Mouse (Mus musculus) spleen, adult 2 months (tissue): Measurements from ENCODE around the gene Crb2. TPM values are rescaled to one million over a fixed set of nuclear protein-coding genes. Genes with fewer than 3 reads are reported as not detected.

Source experiments
- DNase-seq, 2 experiments: peaks; one replicate each; pipeline versions ENCODE4 v3.0.0 to v3.0.0-alpha.2; 2012 to 2021; ENCODE audit warnings: low spot score in 2 of 2, low read depth in 1 of 2
- H3K27ac ChIP-seq: fragments of 200-500 bp; 2 replicates; pipeline ENCODE4 v1.5.1; 2012; ENCODE audit warnings: low read length, inconsistent platforms; ENCODE audit not compliant: insufficient read depth
- H3K27me3 ChIP-seq: fragments of 200-500 bp; 2 replicates; pipeline ENCODE4 v1.6.1; 2012; ENCODE audit warnings: mild to moderate bottlenecking, moderate library complexity, low read length, inconsistent platforms; ENCODE audit not compliant: control insufficient read depth, insufficient read depth
- H3K36me3 ChIP-seq: fragments of 200-500 bp; 2 replicates; pipeline ENCODE4 v1.6.1; 2012; ENCODE audit warnings: mild to moderate bottlenecking, low read length, inconsistent platforms; ENCODE audit not compliant: control insufficient read depth, insufficient read depth
- H3K4me1 ChIP-seq: fragments of 200-500 bp; 2 replicates; pipeline ENCODE4 v1.6.1; 2011; ENCODE audit warnings: inconsistent platforms; ENCODE audit not compliant: control insufficient read depth, insufficient read depth, insufficient read length
- H3K4me3 ChIP-seq: fragments of 200-500 bp; 2 replicates; pipeline ENCODE4 v1.5.1; 2011; ENCODE audit warnings: mild to moderate bottlenecking, inconsistent platforms; ENCODE audit not compliant: insufficient read depth, insufficient read length; ENCODE audit errors: extremely low read depth
- CTCF ChIP-seq: fragments of 200-500 bp; IDR thresholded peaks from 2 replicates; pipeline ENCODE4 v1.5.1; 2011; ENCODE audit warnings: mild to moderate bottlenecking, inconsistent platforms; ENCODE audit not compliant: insufficient read depth, insufficient read length, insufficient replicate concordance; ENCODE audit errors: extremely low read depth
- POLR2A ChIP-seq: fragments of 200-500 bp; IDR thresholded peaks from 2 replicates; pipeline ENCODE4 v1.6.1; 2011; ENCODE audit warnings: low read depth, low read length, inconsistent platforms
- WGBS: fragments of 180-500 bp; shearing (Covaris S2); methylation state at CpG from one replicate; pipeline ENCODE4 v1.1.7; 2018; 5-methylcytosine and 5-hydroxymethylcytosine counted together
- polyA plus RNA-seq: library from polyadenylated mRNA; depleted of rRNA; stranded (reverse); fragments of >200 nt; gene quantifications from 2 replicates; pipeline ENCODE4 v1.2.3, GENCODE M21; 2012

Crb2 gene
- polyA plus RNA-seq, 1 experiment: 0.15 TPM

DNA sequence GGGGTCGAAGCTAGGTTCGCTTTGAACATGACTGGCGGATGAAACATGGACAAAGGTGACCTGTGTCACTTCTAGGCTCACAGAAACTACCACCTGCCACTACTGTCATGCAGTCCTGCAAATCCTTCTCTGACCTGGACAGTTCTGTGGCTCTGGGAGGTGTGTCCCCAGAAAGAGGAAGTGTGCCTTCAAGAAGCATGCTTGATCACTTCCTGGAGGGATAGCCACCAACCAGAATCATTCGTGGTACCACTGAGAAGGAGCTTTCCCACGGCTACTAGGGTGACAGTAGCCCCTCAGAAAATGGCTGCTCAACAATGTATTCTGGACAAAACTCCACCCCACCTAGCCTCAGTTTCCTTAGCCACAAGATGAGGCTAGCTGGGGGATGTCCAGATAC lies 19.0 kb upstream of the Crb2 start:
- DNase-seq: peak in 1 of 2 experiments; percentile 54
- peaks cover 27% of the 10 kb centered on the region for H3K4me1 ChIP-seq
- H3K4me3 ChIP-seq: no peak overlapping the region
- H3K27me3 ChIP-seq: no peaks in the 10 kb centered on the region
- peak overlapping the region; percentile 64 for H3K27ac ChIP-seq
- no peaks in the 10 kb centered on the region for H3K36me3 ChIP-seq
- 34% methylated on average over 5 of the region's 5 CpGs for WGBS
- no peak for TF ChIP-seq CTCF
- TF ChIP-seq POLR2A: no peak

DNA sequence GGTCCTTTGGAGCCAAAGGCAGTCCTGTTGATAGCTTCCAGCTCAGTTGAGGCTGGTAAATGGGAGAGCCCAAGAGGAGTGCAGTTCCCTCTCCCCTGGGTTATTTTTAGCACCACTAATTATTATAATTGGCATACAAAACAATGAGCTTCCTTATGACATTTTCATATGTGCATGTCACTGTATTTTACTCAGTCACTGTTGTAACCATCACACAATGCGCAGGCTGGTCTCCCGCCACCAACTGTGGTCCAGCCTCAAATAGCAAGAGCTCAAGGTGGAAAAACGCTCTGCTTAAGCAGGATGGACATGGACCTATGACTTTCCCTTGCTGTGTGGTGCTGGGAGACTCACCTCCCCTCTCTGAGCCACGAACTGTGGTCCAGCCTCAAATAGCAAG lies 18.3 kb upstream of the Crb2 start:
- H3K27me3 ChIP-seq: no peaks in the 10 kb centered on the region
- peak overlapping the region; percentile 64; the same call in 1 of the 2 replicates for H3K27ac ChIP-seq
- no peak overlapping the region for H3K4me3 ChIP-seq
- 85% methylated on average over 4 of the region's 4 CpGs for whole genome bisulfite sequencing
- peaks cover 22% of the 10 kb centered on the region for H3K4me1 ChIP-seq
- no peak for DNase-seq
- TF ChIP-seq POLR2A (no peak), CTCF (no peak)
- no peaks in the 10 kb centered on the region for H3K36me3 ChIP-seq

DNA sequence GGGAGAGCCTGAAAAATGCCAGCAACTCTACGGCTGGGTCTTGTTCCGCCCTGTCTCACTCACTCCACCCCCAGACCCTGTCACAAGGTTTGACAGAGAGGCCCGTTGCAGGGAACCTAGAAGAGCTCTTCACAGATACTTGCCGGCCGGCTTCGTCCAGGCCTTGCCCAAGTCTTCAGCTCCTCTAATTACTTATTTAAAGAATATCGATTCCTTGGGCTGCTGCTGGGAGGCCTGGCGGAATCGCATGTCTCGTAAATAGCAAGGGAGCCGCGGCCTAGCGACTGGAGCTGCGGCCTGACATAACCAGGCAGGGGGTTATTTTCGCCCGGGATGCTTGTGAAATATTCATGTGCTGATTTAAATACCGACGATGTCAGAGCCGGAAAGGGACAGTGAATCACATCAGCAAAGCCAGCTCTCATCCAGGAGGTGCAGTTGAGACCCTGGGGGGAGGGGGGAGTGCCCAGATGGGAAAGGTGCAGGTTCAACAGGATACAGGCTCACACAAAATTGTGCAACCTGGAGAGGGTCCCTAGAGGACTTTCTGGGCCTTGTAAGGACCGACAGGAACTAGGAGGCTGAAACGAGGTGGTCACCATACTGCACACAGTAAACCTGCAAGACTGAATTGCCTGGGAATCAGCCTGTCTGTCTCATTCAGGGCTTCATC lies 17.6 kb upstream of the Crb2 start:
- WGBS: 71% methylated on average over 21 of the region's 21 CpGs

DNA sequence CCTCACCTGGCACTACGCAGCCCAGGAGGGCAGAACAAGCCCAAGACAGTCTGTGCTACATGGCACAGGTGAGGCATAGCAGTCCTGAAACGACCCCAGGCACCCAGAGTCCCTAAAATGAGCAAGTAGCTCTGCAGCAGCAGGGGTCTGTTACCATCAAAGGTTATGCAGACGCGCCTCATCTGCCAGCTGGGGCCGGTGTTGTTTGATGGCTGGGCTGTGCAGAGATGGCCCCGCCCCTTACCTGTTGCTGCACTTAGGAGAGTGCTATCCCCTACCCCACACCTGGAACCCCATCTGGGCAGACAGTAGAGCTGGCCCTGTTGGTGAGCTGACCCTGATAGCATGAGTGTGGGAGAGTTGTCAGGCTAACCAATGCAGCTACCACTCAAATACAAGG lies 15.4 kb upstream of the Crb2 start:
- no peak overlapping the region for H3K4me3 ChIP-seq
- no peak for DNase-seq
- 69% methylated on average over 6 of the region's 6 CpGs for WGBS
- H3K27ac ChIP-seq: no peak overlapping the region
- H3K4me1 ChIP-seq: peaks cover 36% of the 10 kb centered on the region
- no peaks in the 10 kb centered on the region for H3K36me3 ChIP-seq
- H3K27me3 ChIP-seq: no peaks in the 10 kb centered on the region
- TF ChIP-seq CTCF (no peak), POLR2A (no peak)

More for the DNA sequence above, 17.6 kb upstream of the Crb2 start:
- Histone ChIP-seq H3K4me1 (peaks cover 18% of the 10 kb centered on the region), H3K4me3 (no peak overlapping the region), H3K36me3 (no peaks in the 10 kb centered on the region), H3K27me3 (no peaks in the 10 kb centered on the region), H3K27ac (no peak overlapping the region)
- DNase-seq: peak in 1 of 2 experiments; percentile 37
- TF ChIP-seq CTCF (no peak), POLR2A (no peak)

DNA sequence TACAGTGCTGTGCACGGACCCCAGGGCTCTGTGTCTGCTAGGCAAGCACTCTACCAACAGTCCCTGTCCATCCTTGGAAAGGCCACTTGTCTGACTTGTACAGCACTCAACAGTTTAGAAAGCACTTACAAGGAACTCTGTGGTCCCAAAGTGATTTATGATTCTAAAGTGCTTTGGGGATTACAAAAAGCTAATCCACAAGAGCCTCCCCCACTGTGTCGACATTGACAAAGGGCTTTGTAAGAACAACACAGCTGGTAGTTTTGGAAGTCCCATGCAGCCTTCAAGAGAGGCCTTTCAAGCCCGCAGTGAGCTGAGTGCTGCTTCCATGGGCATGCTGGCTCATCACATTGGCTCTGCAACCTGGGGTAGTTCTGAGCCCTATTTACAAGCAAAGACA lies 12.4 kb upstream of the Crb2 start:
- Histone ChIP-seq H3K27ac (peak overlapping the region; percentile 84; the same call in 1 of the 2 replicates), H3K36me3 (no peaks in the 10 kb centered on the region), H3K27me3 (no peaks in the 10 kb centered on the region), H3K4me3 (no peak overlapping the region), H3K4me1 (peaks cover 44% of the 10 kb centered on the region; the same call in 1 of the 2 replicates)
- 57% methylated on average over 3 of the region's 3 CpGs for WGBS
- no peak for DNase-seq
- TF ChIP-seq POLR2A (no peak), CTCF (no peak)

DNA sequence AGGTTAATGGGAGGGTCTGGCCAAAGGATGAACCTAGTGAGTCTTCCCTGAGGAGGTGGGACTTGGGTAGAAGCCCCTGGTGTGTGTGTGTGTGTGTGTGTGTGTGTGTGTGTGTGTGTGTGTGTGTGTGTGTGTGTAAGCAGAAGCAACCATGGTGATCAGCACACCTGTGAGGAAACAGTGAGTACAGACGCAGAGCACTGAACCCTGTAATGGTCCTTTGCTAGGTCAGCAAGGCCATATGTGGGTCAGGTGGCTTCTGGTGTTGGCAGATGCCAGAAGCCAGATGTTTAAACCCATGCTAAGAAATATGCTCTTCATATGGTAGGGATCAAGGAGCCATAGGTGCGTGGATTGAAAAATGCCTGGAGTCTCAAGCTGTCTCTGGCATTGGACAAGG lies 11.5 kb upstream of the Crb2 start:
- peaks cover 50% of the 10 kb centered on the region; the same call in 1 of the 2 replicates for H3K4me1 ChIP-seq
- H3K4me3 ChIP-seq: no peak overlapping the region
- 59% methylated on average over 2 of the region's 2 CpGs for WGBS
- H3K36me3 ChIP-seq: no peaks in the 10 kb centered on the region
- no peak for DNase-seq
- TF ChIP-seq CTCF (no peak), POLR2A (no peak)
- H3K27ac ChIP-seq: peak overlapping the region; percentile 84
- no peaks in the 10 kb centered on the region for H3K27me3 ChIP-seq

DNA sequence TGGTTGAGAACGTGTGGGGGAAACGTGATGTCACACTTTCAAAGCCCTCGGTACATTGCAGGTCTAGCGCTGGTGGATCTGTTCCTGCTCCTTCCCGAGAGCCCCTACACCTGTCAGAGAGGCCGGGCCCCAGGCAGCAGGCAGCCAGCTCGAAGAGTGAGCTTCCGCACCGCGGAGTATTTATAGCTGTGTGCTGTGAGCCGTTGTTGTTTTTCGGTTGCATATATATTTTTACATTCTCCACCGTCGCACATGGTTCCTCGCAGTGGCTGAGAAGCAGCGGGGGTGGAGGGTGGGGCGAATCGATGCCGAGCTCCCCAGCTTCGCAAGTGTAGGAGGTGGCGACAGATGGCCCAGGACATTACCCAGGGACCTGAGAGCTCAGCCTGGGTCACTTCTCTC lies 11.0 kb upstream of the Crb2 start:
- no peaks in the 10 kb centered on the region for H3K36me3 ChIP-seq
- peak; percentile 66 to 81 for DNase-seq
- H3K27me3 ChIP-seq: no peaks in the 10 kb centered on the region
- H3K27ac ChIP-seq: peak overlapping the region; percentile 93
- TF ChIP-seq POLR2A: peak; percentile 20; the same call in 1 of the 2 replicates
- TF ChIP-seq CTCF: no peak
- peaks cover 53% of the 10 kb centered on the region; the same call in 1 of the 2 replicates for H3K4me1 ChIP-seq
- no peak overlapping the region for H3K4me3 ChIP-seq
- 10% methylated on average over 21 of the region's 21 CpGs for WGBS
